Mouse (Mus musculus) G1E (cell line): ENCODE measurements around the gene Thap7. TPM values are rescaled to one million over a fixed set of nuclear protein-coding genes. Genes with fewer than 3 reads are reported as not detected.
"Not testable (repeated sequence)": the region's sequence is repeated elsewhere in the genome, so short reads cannot be mapped to it uniquely, and the experiment has no call there.

ENCODE experiments used
- ATAC-seq: 2 replicates; pipeline ENCODE4 v1.8.0; 2016; ENCODE audit warnings: mild to moderate bottlenecking; ENCODE audit not compliant: insufficient number of reproducible peaks, poor library complexity, low FRiP score, severe bottlenecking; ENCODE audit errors: extremely low read depth
- DNase-seq: peaks from one replicate; pipeline ENCODE4 v3.0.0; 2012; ENCODE audit warnings: low spot score
- H3K27me3 ChIP-seq: 2 replicates; pipeline ENCODE4 v1.6.1; 2012; ENCODE audit warnings: mild to moderate bottlenecking, low read length, inconsistent platforms; ENCODE audit not compliant: insufficient read depth
- H3K36me3 ChIP-seq: replicated peaks from 2 replicates; pipeline ENCODE3; 2012; ENCODE audit warnings: mild to moderate bottlenecking, inconsistent platforms
- H3K4me1 ChIP-seq: 2 replicates; pipeline ENCODE4 v1.6.1; 2012; ENCODE audit warnings: low read depth, low read length, inconsistent platforms, mixed read lengths; ENCODE audit not compliant: insufficient read depth
- H3K4me3 ChIP-seq: 2 replicates; pipeline ENCODE4 v1.5.1; 2012; ENCODE audit warnings: low read depth, mild to moderate bottlenecking, inconsistent platforms, low read length, moderate library complexity, mixed read lengths
- H3K9me3 ChIP-seq: replicated peaks from 2 replicates; pipeline ENCODE4 v1.6.1; 2012; ENCODE audit warnings: inconsistent platforms
- CTCF ChIP-seq: IDR thresholded peaks from 2 replicates; pipeline ENCODE4 v1.5.1; 2012; ENCODE audit warnings: low read depth, low read length, inconsistent platforms, mixed read lengths
- GATA1 ChIP-seq: IDR thresholded peaks from 2 replicates; pipeline ENCODE4 v1.6.1; 2012; ENCODE audit warnings: borderline replicate concordance, low read length, inconsistent platforms, mixed read lengths
- GATA2 ChIP-seq: IDR thresholded peaks from 2 replicates; pipeline ENCODE4 v1.6.1; 2012; ENCODE audit warnings: low read depth, low read length, inconsistent platforms, borderline replicate concordance
- POLR2AphosphoS5 ChIP-seq: IDR thresholded peaks from 2 replicates; pipeline ENCODE4 v1.6.1; 2012; ENCODE audit warnings: low read depth, low read length, inconsistent platforms; ENCODE audit not compliant: insufficient replicate concordance
- TAL1 ChIP-seq: conservative IDR thresholded peaks from 2 replicates; pipeline ENCODE4 v1.6.1; 2012; ENCODE audit warnings: low read depth, low read length, inconsistent platforms, mixed read lengths
- polyA plus RNA-seq: library from polyadenylated mRNA; stranded (reverse); fragments of >175 nt; gene quantifications from 2 replicates; pipeline ENCODE4 v1.2.3, GENCODE M21; 2012
- total RNA-seq, 2 experiments: library from RNA; stranded (forward) in 1 of 2; stranded (reverse) in 1 of 2; fragments of 200-1000 nt in 1 of 2; fragments of >200 nt in 1 of 2; fragmentation: Nextera tagmentation in 1 of 2; gene quantifications; 2 replicates each; pipeline ENCODE4 v1.2.3; 2014 to 2017

Gene Thap7
- total and polyA plus RNA-seq, 3 experiments: 22.5 to 148 (median 38.1) TPM

- H3K27me3 ChIP-seq: peaks cover 41% of the 10 kb centered on the region
- no peaks in the 10 kb centered on the region for H3K36me3 ChIP-seq
- DNase-seq (no peak), ATAC-seq (no peak)
- H3K4me1 ChIP-seq: peaks cover 58% of the 10 kb centered on the region
- no peak overlapping the region for H3K4me3 ChIP-seq
- H3K9me3 ChIP-seq: no peaks in the 10 kb centered on the region
- no peak for TF ChIP-seq CTCF
- no peak for TF ChIP-seq GATA2
- TF ChIP-seq GATA1: no peak
- no peak for TF ChIP-seq POLR2AphosphoS5
- no peak for TF ChIP-seq TAL1
Observed at GRCm38 (mm10) chr16:17556907-17557306, 26.0 kb upstream of the Thap7 start.

- H3K4me3 ChIP-seq: no peak overlapping the region
- DNase-seq (no peak), ATAC-seq (no peak)
- H3K9me3 ChIP-seq: no peaks in the 10 kb centered on the region
- no peak for TF ChIP-seq TAL1
- peaks cover 38% of the 10 kb centered on the region for H3K27me3 ChIP-seq
- peaks cover 53% of the 10 kb centered on the region for H3K4me1 ChIP-seq
- H3K36me3 ChIP-seq: no peaks in the 10 kb centered on the region
Observed at GRCm38 (mm10) chr16:17556180-17556579, 25.2 kb upstream of the Thap7 start.

- H3K4me1 ChIP-seq: peaks cover 48% of the 10 kb centered on the region
- H3K4me3 ChIP-seq: peak overlapping the region; percentile 71; the same call in 1 of the 2 replicates
- DNase-seq, ATAC-seq, H3K36me3 ChIP-seq, H3K9me3 ChIP-seq: not testable (repeated sequence)
- H3K27me3 ChIP-seq: peaks cover 28% of the 10 kb centered on the region
Observed at GRCm38 (mm10) chr16:17554702-17555101, 23.8 kb upstream of the Thap7 start.

GRCm38 (mm10) chr16:17553910-17554685, 23.2 kb upstream of the Thap7 start:
- DNase-seq (peak; percentile 96), ATAC-seq (peak; percentile 96)
- Histone ChIP-seq H3K4me1 (peaks cover 43% of the 10 kb centered on the region), H3K9me3 (no peaks in the 10 kb centered on the region), H3K27me3 (peaks cover 27% of the 10 kb centered on the region), H3K4me3 (peak overlapping the region; percentile 71), H3K36me3 (no peaks in the 10 kb centered on the region)
- TF ChIP-seq POLR2AphosphoS5 (no peak), GATA1 (no peak), GATA2 (no peak), TAL1 (no peak), CTCF (no peak)

- no peaks in the 10 kb centered on the region for H3K9me3 ChIP-seq
- TF ChIP-seq TAL1 (no peak), GATA1 (no peak), CTCF (no peak), POLR2AphosphoS5 (no peak), GATA2 (no peak)
Observed at GRCm38 (mm10) chr16:17552837-17553236, 21.9 kb upstream of the Thap7 start.

GRCm38 (mm10) chr16:17542632-17543031, 11.7 kb upstream of the Thap7 start:
- TF ChIP-seq CTCF (no peak), GATA2 (no peak), POLR2AphosphoS5 (no peak), GATA1 (no peak), TAL1 (no peak)
- ATAC-seq (no peak), DNase-seq (no peak)
- Histone ChIP-seq H3K27me3 (peaks cover 30% of the 10 kb centered on the region), H3K4me1 (no peaks in the 10 kb centered on the region), H3K9me3 (0 out of 2 replicates have a peak, but pooled peaks cover 3% of the 10 kb centered on the region), H3K36me3 (no peaks in the 10 kb centered on the region), H3K4me3 (no peak overlapping the region)

More at GRCm38 (mm10) chr16:17552837-17553236, 21.9 kb upstream of the Thap7 start:
- Histone ChIP-seq H3K4me3 (no peak overlapping the region), H3K36me3 (no peaks in the 10 kb centered on the region), H3K27me3 (peaks cover 17% of the 10 kb centered on the region), H3K4me1 (peaks cover 31% of the 10 kb centered on the region)
- ATAC-seq (no peak), DNase-seq (no peak)

- ATAC-seq: no peak
- peaks cover 9% of the 10 kb centered on the region for H3K27me3 ChIP-seq
- TF ChIP-seq TAL1 (no peak), CTCF (no peak), POLR2AphosphoS5 (no peak), GATA1 (no peak), GATA2 (no peak)
- no peak overlapping the region for H3K4me3 ChIP-seq
- no peak for DNase-seq
- no peaks in the 10 kb centered on the region for H3K9me3 ChIP-seq
- peaks cover 10% of the 10 kb centered on the region for H3K4me1 ChIP-seq
- no peaks in the 10 kb centered on the region for H3K36me3 ChIP-seq
Observed at GRCm38 (mm10) chr16:17536584-17536983, 5.6 kb upstream of the Thap7 start.
